Mouse (Mus musculus) liver, adult 2 months (tissue): ENCODE results near the gene Anapc15-ps.

Source experiments
- CTCF ChIP-seq: fragments of 200-500 bp; IDR thresholded peaks from 2 replicates; pipeline ENCODE4 v1.5.1; 2011; ENCODE audit warnings: low read depth, low read length, control low read depth
- POLR2A ChIP-seq: fragments of 200-500 bp; IDR thresholded peaks from 2 replicates; pipeline ENCODE4 v1.6.1; 2011; ENCODE audit warnings: low read length, control low read depth; ENCODE audit not compliant: insufficient read depth; ENCODE audit errors: extremely low read depth

DNA sequence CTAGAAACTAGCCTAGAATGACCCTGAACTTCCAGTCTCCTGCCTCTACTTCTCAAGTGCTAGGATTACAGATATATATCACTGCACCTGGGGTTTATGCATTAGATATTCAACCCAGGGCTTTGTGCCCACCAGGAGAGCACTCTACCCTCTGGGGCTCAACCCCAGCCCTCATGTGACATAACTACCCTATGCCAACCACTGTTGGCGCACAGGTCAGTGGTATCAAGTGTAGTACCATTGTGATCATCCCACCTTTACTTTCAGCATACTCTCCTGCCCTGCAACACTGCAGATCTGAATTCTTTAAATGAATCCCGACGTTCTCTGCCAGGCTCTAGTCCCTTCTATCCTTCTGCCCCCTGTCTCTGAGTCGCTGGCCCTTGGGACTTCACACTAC, 11.0 kb upstream of the Anapc15-ps start:
- TF ChIP-seq CTCF (no peak), POLR2A (no peak)
